Mouse (Mus musculus): Measurements from ENCODE around the gene Rps18. TPM values are rescaled to one million over a fixed set of nuclear protein-coding genes. Genes with fewer than 3 reads are reported as not detected.

Gene Rps18
- polyA plus RNA-seq, 1 experiment from 2014 or later: 1,781 TPM

DNA sequence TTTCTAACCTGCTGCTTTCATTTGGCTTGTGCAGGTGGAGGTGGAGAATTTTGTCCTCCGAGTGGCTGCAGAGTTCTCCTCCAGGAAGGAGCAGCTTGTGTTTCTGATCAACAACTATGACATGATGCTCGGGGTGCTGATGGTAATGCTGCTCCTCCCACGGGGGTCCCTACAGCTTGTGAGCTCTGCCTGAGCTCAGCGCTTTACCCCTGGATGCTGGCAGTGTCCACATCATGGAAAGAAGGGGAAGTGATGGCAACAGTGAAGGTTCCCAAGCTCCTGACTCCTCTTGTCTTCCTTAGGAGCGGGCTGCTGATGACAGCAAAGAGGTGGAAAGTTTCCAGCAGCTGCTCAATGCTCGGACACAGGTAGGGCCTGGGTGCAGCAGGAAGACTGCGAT, 7.1 kb upstream of the Rps18 start:
- Histone ChIP-seq H3K36me3 (ENCODE audit: control insufficient read depth, insufficient read depth, low read length) (peaks cover 9% of the 10 kb centered on the region; the same call in 1 of the 2 replicates), H3K4me1 (replicated peaks; ENCODE audit: control insufficient read depth, insufficient read depth) (no peaks in the 10 kb centered on the region), H3K9ac (ENCODE audit: low read length) (no peak overlapping the region), H3K9me3 (ENCODE audit: control insufficient read depth, low read length) (no peaks in the 10 kb centered on the region), H3K4me2 (replicated peaks; ENCODE audit: low read depth) (no peak overlapping the region), H3K27ac (replicated peaks) (no peak overlapping the region), H3K4me3 (ENCODE audit: low read depth, low read length) (no peak overlapping the region), H3K27me3 (ENCODE audit: control insufficient read depth, insufficient read depth, low read length) (no peaks in the 10 kb centered on the region)
- no peak for ATAC-seq (ENCODE audit: low FRiP score, low TSS enrichment)
- 91% methylated on average over 7 of the region's 7 CpGs for WGBS
- TF ChIP-seq EP300 (optimal IDR thresholded peaks at IDR 0.05): no peak
- TF ChIP-seq CTCF (IDR thresholded peaks at IDR 0.05; ENCODE audit: low read depth): no peak
- DNase-seq (ENCODE audit: low spot score): no peak

DNA sequence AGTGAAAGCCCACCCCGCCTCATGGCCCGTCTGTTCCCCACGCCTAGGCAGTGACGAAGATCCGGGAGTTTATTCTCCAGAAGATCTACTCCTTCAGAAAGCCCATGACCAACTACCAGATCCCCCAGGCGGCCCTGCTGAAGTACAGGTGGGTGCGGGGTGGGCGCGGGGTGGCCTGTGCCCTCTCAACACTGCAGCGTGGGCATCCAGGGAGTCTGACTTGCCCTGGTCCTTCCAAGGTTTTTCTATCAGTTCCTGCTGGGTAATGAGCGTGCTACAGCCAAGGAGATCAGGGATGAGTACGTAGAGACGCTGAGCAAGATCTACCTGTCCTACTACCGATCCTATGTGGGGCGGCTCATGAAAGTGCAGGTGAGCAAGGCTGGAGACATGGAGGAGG, 4.1 kb upstream of the Rps18 start:
- WGBS: 90% methylated on average over 15 of the region's 15 CpGs
- TF ChIP-seq EP300 (optimal IDR thresholded peaks at IDR 0.05) (no peak), CTCF (IDR thresholded peaks at IDR 0.05; ENCODE audit: low read depth) (no peak)
- no peak for ATAC-seq (ENCODE audit: low FRiP score, low TSS enrichment)

DNA sequence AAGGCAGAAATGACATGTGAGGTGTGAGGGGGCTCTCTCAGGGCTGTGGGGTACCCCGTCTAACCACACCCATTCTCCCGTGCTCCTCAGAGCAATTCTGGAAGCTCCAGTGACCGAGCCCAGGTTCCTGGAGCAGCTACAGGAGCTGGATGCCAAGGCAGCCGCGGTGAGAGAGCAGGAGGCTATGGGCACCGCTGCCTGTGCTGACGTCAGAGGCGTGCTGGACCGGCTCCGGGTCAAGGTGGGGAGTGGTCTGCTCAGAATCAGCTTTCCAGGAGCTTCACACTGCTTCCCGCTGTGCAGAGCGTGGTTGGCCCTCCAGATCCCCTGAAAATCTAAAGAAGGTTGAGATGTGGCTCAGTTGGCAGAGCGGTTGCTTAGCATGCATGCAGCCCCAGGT, 3.3 kb upstream of the Rps18 start:
- peaks cover 9% of the 10 kb centered on the region; the same call in 1 of the 2 replicates for H3K36me3 ChIP-seq (ENCODE audit: control insufficient read depth, insufficient read depth, low read length)
- TF ChIP-seq CTCF (IDR thresholded peaks at IDR 0.05; ENCODE audit: low read depth): no peak
- no peak for TF ChIP-seq EP300 (optimal IDR thresholded peaks at IDR 0.05)

More for the DNA sequence above, 4.1 kb upstream of the Rps18 start:
- Histone ChIP-seq H3K4me1 (replicated peaks; ENCODE audit: control insufficient read depth, insufficient read depth) (no peaks in the 10 kb centered on the region), H3K27me3 (ENCODE audit: control insufficient read depth, insufficient read depth, low read length) (no peaks in the 10 kb centered on the region), H3K9me3 (ENCODE audit: control insufficient read depth, low read length) (no peaks in the 10 kb centered on the region), H3K9ac (ENCODE audit: low read length) (no peak overlapping the region), H3K27ac (replicated peaks) (no peak overlapping the region), H3K36me3 (ENCODE audit: control insufficient read depth, insufficient read depth, low read length) (peaks cover 9% of the 10 kb centered on the region; the same call in 1 of the 2 replicates), H3K4me3 (ENCODE audit: low read depth, low read length) (no peak overlapping the region), H3K4me2 (replicated peaks; ENCODE audit: low read depth) (no peak overlapping the region)
- DNase-seq (ENCODE audit: low spot score): no peak

DNA sequence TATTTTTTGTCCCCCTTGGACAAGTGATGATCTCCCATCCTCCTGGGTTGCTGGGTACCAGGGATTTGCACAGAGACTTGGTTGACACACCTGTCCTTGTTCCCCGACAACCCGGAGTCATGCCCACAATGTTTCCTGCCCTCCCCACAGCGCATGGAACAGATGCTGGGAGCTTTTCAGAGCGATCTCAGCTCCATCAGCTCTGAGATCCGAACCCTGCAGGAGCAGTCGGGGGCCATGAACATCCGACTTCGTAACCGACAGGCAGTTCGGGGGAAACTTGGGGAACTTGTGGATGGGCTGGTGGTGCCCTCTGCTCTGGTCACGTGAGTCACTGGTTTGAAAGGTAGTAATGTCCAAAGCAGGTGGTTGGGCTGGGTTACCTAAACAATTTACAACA, 2.6 kb upstream of the Rps18 start:
- 91% methylated on average over 11 of the region's 11 CpGs for WGBS
- DNase-seq (ENCODE audit: low spot score) (no peak), ATAC-seq (ENCODE audit: low FRiP score, low TSS enrichment) (no peak)
- no peak for TF ChIP-seq EP300 (optimal IDR thresholded peaks at IDR 0.05)
- TF ChIP-seq CTCF (IDR thresholded peaks at IDR 0.05; ENCODE audit: low read depth): no peak
- peaks cover 9% of the 10 kb centered on the region; the same call in 1 of the 2 replicates for H3K36me3 ChIP-seq (ENCODE audit: control insufficient read depth, insufficient read depth, low read length)
- no peak overlapping the region for H3K4me3 ChIP-seq (ENCODE audit: low read depth, low read length)
- peaks cover 2% of the 10 kb centered on the region; the same call in 1 of the 2 replicates for H3K4me1 ChIP-seq (replicated peaks; ENCODE audit: control insufficient read depth, insufficient read depth)
- H3K9me3 ChIP-seq (ENCODE audit: control insufficient read depth, low read length): no peaks in the 10 kb centered on the region
- no peaks in the 10 kb centered on the region for H3K27me3 ChIP-seq (ENCODE audit: control insufficient read depth, insufficient read depth, low read length)
- H3K4me2 ChIP-seq (replicated peaks; ENCODE audit: low read depth): no peak overlapping the region
- no peak overlapping the region for H3K27ac ChIP-seq (replicated peaks)
- H3K9ac ChIP-seq (ENCODE audit: low read length): no peak overlapping the region

More for the DNA sequence above, 3.3 kb upstream of the Rps18 start:
- 95% methylated on average over 13 of the region's 13 CpGs for WGBS
- ATAC-seq (ENCODE audit: low FRiP score, low TSS enrichment): no peak
- Histone ChIP-seq H3K9ac (ENCODE audit: low read length) (no peak overlapping the region), H3K4me1 (replicated peaks; ENCODE audit: control insufficient read depth, insufficient read depth) (peaks cover 2% of the 10 kb centered on the region; the same call in 1 of the 2 replicates), H3K4me3 (ENCODE audit: low read depth, low read length) (no peak overlapping the region), H3K9me3 (ENCODE audit: control insufficient read depth, low read length) (no peaks in the 10 kb centered on the region), H3K27ac (replicated peaks) (no peak overlapping the region), H3K27me3 (ENCODE audit: control insufficient read depth, insufficient read depth, low read length) (no peaks in the 10 kb centered on the region), H3K4me2 (replicated peaks; ENCODE audit: low read depth) (no peak overlapping the region)
- no peak for DNase-seq (ENCODE audit: low spot score)

DNA sequence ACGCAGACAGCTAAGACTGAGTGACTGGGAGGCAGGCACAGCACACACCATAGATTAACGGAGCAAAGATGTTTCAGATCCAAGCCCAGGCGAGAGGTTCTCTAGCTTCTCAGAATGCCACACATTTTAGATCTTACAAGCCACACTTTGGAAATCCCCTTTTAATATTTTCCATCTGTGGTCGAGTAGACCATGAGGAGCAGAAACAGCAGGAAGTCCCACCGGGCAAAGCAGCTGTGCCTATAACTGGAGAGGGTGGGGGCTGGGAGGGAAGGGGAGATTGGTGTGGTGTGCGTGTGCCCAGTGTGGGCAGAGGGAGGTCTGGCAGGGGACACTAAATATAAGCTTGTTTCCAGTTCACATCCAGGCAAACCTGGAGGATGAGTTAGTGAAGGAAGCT, 1.7 kb upstream of the Rps18 start:
- peaks cover 2% of the 10 kb centered on the region; the same call in 1 of the 2 replicates for H3K4me1 ChIP-seq (replicated peaks; ENCODE audit: control insufficient read depth, insufficient read depth)
- H3K9ac ChIP-seq (ENCODE audit: low read length): no peak overlapping the region
- no peak overlapping the region for H3K4me3 ChIP-seq (ENCODE audit: low read depth, low read length)
- ATAC-seq (ENCODE audit: low FRiP score, low TSS enrichment) (no peak), DNase-seq (ENCODE audit: low spot score) (no peak)
- 85% methylated on average over 6 of the region's 6 CpGs for WGBS
- H3K36me3 ChIP-seq (ENCODE audit: control insufficient read depth, insufficient read depth, low read length): peaks cover 17% of the 10 kb centered on the region
- TF ChIP-seq EP300 (optimal IDR thresholded peaks at IDR 0.05) (no peak), CTCF (IDR thresholded peaks at IDR 0.05; ENCODE audit: low read depth) (no peak)
- H3K27me3 ChIP-seq (ENCODE audit: control insufficient read depth, insufficient read depth, low read length): no peaks in the 10 kb centered on the region
- no peak overlapping the region for H3K27ac ChIP-seq (replicated peaks)
- H3K9me3 ChIP-seq (ENCODE audit: control insufficient read depth, low read length): no peaks in the 10 kb centered on the region
- no peak overlapping the region for H3K4me2 ChIP-seq (replicated peaks; ENCODE audit: low read depth)

DNA sequence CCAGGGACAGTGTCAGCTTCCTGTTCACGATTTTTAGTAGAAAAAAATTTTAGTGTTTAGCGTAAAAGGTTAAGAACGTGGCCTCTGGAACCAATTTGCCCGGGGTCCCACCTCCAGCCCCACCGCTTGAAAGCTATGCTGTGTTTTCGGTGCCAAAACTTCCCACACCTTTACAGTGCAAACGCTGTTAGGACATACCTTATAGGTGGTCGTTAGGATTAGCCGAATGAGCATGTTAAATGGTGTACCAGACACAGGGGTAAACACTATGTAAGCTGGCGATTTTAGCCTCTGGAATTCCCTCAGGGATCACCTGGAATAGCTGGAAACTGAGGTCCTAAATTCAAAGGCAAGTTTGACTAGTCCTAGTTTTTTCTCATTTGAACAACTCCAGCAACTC, 535 bp upstream of the Rps18 start:
- Histone ChIP-seq H3K27ac (replicated peaks) (peak overlapping the region; percentile 91; the same call in 1 of the 2 replicates), H3K36me3 (ENCODE audit: control insufficient read depth, insufficient read depth, low read length) (peaks cover 17% of the 10 kb centered on the region), H3K4me2 (replicated peaks; ENCODE audit: low read depth) (peak overlapping the region; percentile 72), H3K9me3 (ENCODE audit: control insufficient read depth, low read length) (no peaks in the 10 kb centered on the region), H3K9ac (ENCODE audit: low read length) (peak overlapping the region; percentile 79), H3K4me1 (replicated peaks; ENCODE audit: control insufficient read depth, insufficient read depth) (peaks cover 2% of the 10 kb centered on the region), H3K27me3 (ENCODE audit: control insufficient read depth, insufficient read depth, low read length) (no peaks in the 10 kb centered on the region), H3K4me3 (ENCODE audit: low read depth, low read length) (peak overlapping the region; percentile 56)
- no peak for TF ChIP-seq CTCF (IDR thresholded peaks at IDR 0.05; ENCODE audit: low read depth)
- no peak for TF ChIP-seq EP300 (optimal IDR thresholded peaks at IDR 0.05)
- DNase-seq (ENCODE audit: low spot score) (no peak), ATAC-seq (ENCODE audit: low FRiP score, low TSS enrichment) (no peak)
- 5% methylated on average over 10 of the region's 10 CpGs for WGBS

Data from stomach, postnatal 0 days (tissue).